Mouse (Mus musculus): ENCODE data around the gene Tbc1d10a. TPM values are rescaled to one million over a fixed set of nuclear protein-coding genes. Genes with fewer than 3 reads are reported as not detected.

Gene Tbc1d10a
- total RNA-seq, 2 experiments from 2014 or later: 32.9 to 33.2 TPM

- no peak for DNase-seq (ENCODE audit: low spot score in 2 of 2)
- intact Hi-C loops (cut with DNase I): loop anchor here (2.0 to 10.0 kb wide), 2 partner anchors 37 to 607 kb away; no protein-coding TSS in a partner anchor
Observed at GRCm38 (mm10) chr11:4257756-4258155, 71.2 kb downstream of the Tbc1d10a start.

DNA sequence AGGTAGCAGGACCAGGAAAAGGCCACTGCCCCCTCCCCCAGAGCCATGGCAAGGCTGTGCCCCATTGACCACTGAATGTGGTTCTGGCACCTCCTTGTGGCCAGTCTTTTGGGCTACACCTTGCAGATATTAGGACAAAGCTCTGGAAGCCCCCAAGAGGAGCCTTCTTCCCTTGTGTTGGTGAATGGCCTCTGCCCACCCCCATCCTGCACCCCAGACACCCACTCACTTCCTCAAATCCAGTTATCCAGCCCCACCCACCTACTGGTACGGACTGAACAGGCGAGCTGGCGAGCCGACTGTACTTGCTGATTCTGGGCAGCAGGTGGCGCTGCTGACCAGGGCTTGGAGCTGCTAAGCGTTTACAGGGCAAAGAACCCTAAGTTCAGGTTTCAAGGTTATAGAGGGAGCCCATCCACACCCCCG, 72.1 kb downstream of the Tbc1d10a start:
- peak; percentile 80 to 88 for DNase-seq (ENCODE audit: low spot score in 2 of 2)
- intact Hi-C loops (cut with DNase I): loop anchor here (1.0 to 10.0 kb wide), 3 partner anchors 38 to 606 kb away; no protein-coding TSS in a partner anchor

GRCm38 (mm10) chr11:4260463-4261187, 74.0 kb downstream of the Tbc1d10a start:
- peak in 1 of 2 experiments; percentile 36 for DNase-seq (ENCODE audit: low spot score in 2 of 2)
- intact Hi-C loops (cut with DNase I): no loop called here

DNA sequence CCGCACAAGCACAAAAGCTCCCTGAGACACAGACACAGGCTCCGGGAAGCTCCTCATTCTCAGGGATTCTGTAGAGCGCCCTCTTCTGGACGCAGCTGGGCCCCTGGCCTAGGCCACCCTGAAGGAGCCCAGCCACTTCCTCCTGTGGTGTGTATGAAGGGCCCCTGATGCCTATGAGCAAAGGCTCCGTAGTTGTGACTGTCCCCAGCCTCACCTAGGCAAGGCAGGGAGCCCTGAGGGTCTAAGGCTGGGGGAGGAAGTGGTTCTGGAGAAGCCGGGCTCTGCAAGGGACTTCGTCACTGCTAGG, 74.6 kb downstream of the Tbc1d10a start:
- peak; percentile 53 to 60 for DNase-seq (ENCODE audit: low spot score in 2 of 2)

GRCm38 (mm10) chr11:4261969-4262368, 75.4 kb downstream of the Tbc1d10a start:
- DNase-seq (ENCODE audit: low spot score in 2 of 2): peak in 1 of 2 experiments; percentile 67
- intact Hi-C loops (cut with DNase I): no loop called here

More for the DNA sequence above, 74.6 kb downstream of the Tbc1d10a start:
- intact Hi-C loops (cut with DNase I): no loop called here

- no peak for DNase-seq (ENCODE audit: low spot score in 2 of 2)
- intact Hi-C loops (cut with DNase I): no loop called here
Observed at GRCm38 (mm10) chr11:4262847-4263246, 76.3 kb downstream of the Tbc1d10a start.

GRCm38 (mm10) chr11:4263296-4263695, 76.7 kb downstream of the Tbc1d10a start:
- intact Hi-C loops (cut with DNase I): no loop called here
- no peak for DNase-seq (ENCODE audit: low spot score in 2 of 2)

DNA sequence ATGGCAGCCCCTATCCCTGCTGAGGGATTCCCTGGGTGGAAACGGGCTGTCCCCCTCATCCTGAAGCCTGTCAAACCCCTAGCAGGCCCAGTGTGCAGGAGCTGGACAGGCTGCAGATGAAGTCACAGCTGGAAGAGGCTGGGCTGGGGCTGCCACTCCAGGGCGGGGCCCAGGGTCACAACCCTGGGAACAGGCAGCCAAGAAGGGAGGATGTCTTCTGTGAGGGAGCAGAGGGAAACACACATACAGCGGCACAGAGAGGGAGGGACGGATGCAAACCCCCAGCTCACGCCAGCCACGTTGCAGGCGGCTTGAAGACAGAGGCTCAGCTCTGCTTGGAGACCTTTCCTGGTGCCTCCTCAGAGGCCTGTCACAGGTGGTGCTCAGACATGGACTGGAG, 77.5 kb downstream of the Tbc1d10a start:
- intact Hi-C loops (cut with DNase I): no loop called here
- DNase-seq (ENCODE audit: low spot score in 2 of 2): no peak

Small RNA genes within 50 kb of the gene (microRNA-seq; reads per million reads assigned to microRNA genes)
- gene Mir3060: 2.7 to 4.5 reads per million in 2 experiments

Other genes with a start within 250 kb of the Tbc1d10a start
- 10 to 100 TPM; 35.5 to 40.4 TPM for gene Pes1, start 222.8 kb upstream of the Tbc1d10a start, total RNA-seq (2021)
- gene 4930556J24Rik, start 210.0 kb upstream of the Tbc1d10a start, total RNA-seq (2021): not detected
- gene Gal3st1, start 203.2 kb upstream of the Tbc1d10a start, total RNA-seq (2021): 10 to 100 TPM; 10.8 to 18.5 TPM
- gene Sec14l4, start 155.3 kb upstream of the Tbc1d10a start, total RNA-seq (2021): under 1 TPM; 0.22 to 0.40 TPM
- gene Sec14l3, start 121.9 kb upstream of the Tbc1d10a start, total RNA-seq (2021): 1 to 10 TPM; 2.0 to 2.1 TPM
- gene Mtfp1, start 91.3 kb upstream of the Tbc1d10a start, total RNA-seq (2021): 100 to 1,000 TPM; 103 to 106 TPM
- gene Sec14l2, start 63.4 kb upstream of the Tbc1d10a start, total RNA-seq (2021): 10 to 100 TPM; 24.5 to 25.9 TPM
- gene Rnf215, start 51.6 kb upstream of the Tbc1d10a start, total RNA-seq (2021): 10 to 100 TPM; 35.2 to 38.0 TPM
- 10 to 100 TPM; 14.0 to 16.5 TPM for gene Ccdc157, start 26.5 kb upstream of the Tbc1d10a start, total RNA-seq (2021)
- 10 to 100 TPM; 68.8 to 78.6 TPM for gene Sf3a1, start 26.4 kb upstream of the Tbc1d10a start, total RNA-seq (2021)
- 1 to 10 TPM; 4.3 to 4.9 TPM for gene Castor1, start 31.4 kb downstream of the Tbc1d10a start, total RNA-seq (2021)
- not detected for gene Osm, start 49.6 kb downstream of the Tbc1d10a start, total RNA-seq (2021)
- gene Lif, start 70.8 kb downstream of the Tbc1d10a start, total RNA-seq (2021): under 1 TPM; 0.15 to 0.59 TPM

All from left cerebral cortex, postnatal 14 days (tissue).